In genomic region chr12:101975167-101975600, GRCm38 (mm10) we compare ENCODE assay signal across 8 mouse cellular contexts. TPM values are rescaled to one million over a fixed set of nuclear protein-coding genes. Genes with fewer than 3 reads are reported as not detected.
DNase-seq lines count a peak whose midpoint lies in the region; ATAC-seq lines count a peak whose summit lies in the region.

No protein-coding gene starts in this region.

- H3K9ac ChIP-seq in kidney, embryonic 14.5 days (ENCODE audit: low read depth, low read length), result peak overlapping the region; percentile 92
- H3K9ac ChIP-seq in liver, embryonic 13.5 days, result peak overlapping the region; percentile 96
- H3K9ac ChIP-seq in stomach, embryonic 15.5 days, result peak overlapping the region; percentile 80; the same call in 1 of the 2 replicates

- no peaks in the 10 kb centered on the region for H3K9me3 ChIP-seq in kidney, embryonic 14.5 days (ENCODE audit: control insufficient read depth, low read length)
- H3K9me3 ChIP-seq in forebrain, embryonic 10.5 days, result no peaks in the 10 kb centered on the region
- H3K9me3 ChIP-seq in liver, embryonic 13.5 days (replicated peaks), result no peaks in the 10 kb centered on the region
- H3K9me3 ChIP-seq in stomach, embryonic 15.5 days, result no peaks in the 10 kb centered on the region

- peak overlapping the region; percentile 48 for H3K4me2 ChIP-seq in kidney, embryonic 14.5 days (replicated peaks; ENCODE audit: low read depth, low read length)
- peak overlapping the region; percentile 88 for H3K4me2 ChIP-seq in liver, embryonic 13.5 days
- peak overlapping the region; percentile 63 for H3K4me2 ChIP-seq in stomach, embryonic 15.5 days

- WGBS in kidney, embryonic 14.5 days, result under 1% methylated on average over 23 of the region's 23 CpGs
- WGBS in forebrain, embryonic 10.5 days, result under 1% methylated on average over 23 of the region's 23 CpGs
- 0% methylated on average over 23 of the region's 23 CpGs for WGBS in liver, embryonic 13.5 days (ENCODE audit: insufficient replicate concordance)
- WGBS in stomach, embryonic 15.5 days, result under 1% methylated on average over 23 of the region's 23 CpGs

- H3K4me3 ChIP-seq in kidney, embryonic 14.5 days (ENCODE audit: low read length), result peak overlapping the region; percentile 92
- H3K4me3 ChIP-seq in forebrain, embryonic 10.5 days, result peak overlapping the region; percentile 96
- H3K4me3 ChIP-seq in liver, embryonic 13.5 days (replicated peaks), result peak overlapping the region; percentile 93
- peak overlapping the region; percentile 92 for H3K4me3 ChIP-seq in stomach, embryonic 15.5 days (replicated peaks)

- no peak for DNase-seq in kidney, adult 8-10 months
- peak; percentile 43 for DNase-seq in MN1 (ENCODE audit: low spot score)
- no peak for DNase-seq in forebrain, embryonic 10.5 days (ENCODE audit: extremely low spot score, low spot score)
- DNase-seq in liver, embryonic 13.5 days, result no peak
- no peak for DNase-seq in thymus, postnatal 14 days
- DNase-seq in adrenal gland, postnatal 10 days, result no peak

- H3K27me3 ChIP-seq in kidney, embryonic 14.5 days (ENCODE audit: control insufficient read depth, insufficient read depth, low read length), result no peaks in the 10 kb centered on the region
- no peaks in the 10 kb centered on the region for H3K27me3 ChIP-seq in forebrain, embryonic 10.5 days (ENCODE audit: poor library complexity, severe bottlenecking)
- no peaks in the 10 kb centered on the region for H3K27me3 ChIP-seq in liver, embryonic 13.5 days
- H3K27me3 ChIP-seq in stomach, embryonic 15.5 days (replicated peaks), result no peaks in the 10 kb centered on the region

- peaks cover 16% of the 10 kb centered on the region for H3K4me1 ChIP-seq in kidney, embryonic 14.5 days (ENCODE audit: control insufficient read depth, insufficient read depth, low read length)
- peaks cover 21% of the 10 kb centered on the region for H3K4me1 ChIP-seq in forebrain, embryonic 10.5 days
- H3K4me1 ChIP-seq in liver, embryonic 13.5 days (replicated peaks), result peaks cover 63% of the 10 kb centered on the region
- peaks cover 12% of the 10 kb centered on the region for H3K4me1 ChIP-seq in stomach, embryonic 15.5 days

- no peaks in the 10 kb centered on the region; the same call in 1 of the 2 replicates for H3K36me3 ChIP-seq in kidney, embryonic 14.5 days (ENCODE audit: control insufficient read depth, insufficient read depth, low read length)
- H3K36me3 ChIP-seq in forebrain, embryonic 10.5 days (replicated peaks), result peaks cover 26% of the 10 kb centered on the region
- peaks cover 13% of the 10 kb centered on the region for H3K36me3 ChIP-seq in liver, embryonic 13.5 days
- no peaks in the 10 kb centered on the region for H3K36me3 ChIP-seq in stomach, embryonic 15.5 days

- H3K27ac ChIP-seq in kidney, embryonic 14.5 days (ENCODE audit: low read depth, low read length), result peak overlapping the region; percentile 84
- peak overlapping the region; percentile 99 for H3K27ac ChIP-seq in forebrain, embryonic 10.5 days
- H3K27ac ChIP-seq in liver, embryonic 13.5 days, result peak overlapping the region; percentile 89
- H3K27ac ChIP-seq in stomach, embryonic 15.5 days, result peak overlapping the region; percentile 94

- ATAC-seq in kidney, embryonic 14.5 days (ENCODE audit: low FRiP score, low TSS enrichment), result no peak
- peak; percentile 50 for ATAC-seq in liver, embryonic 13.5 days (ENCODE audit: low read depth)
- ATAC-seq in stomach, embryonic 15.5 days (ENCODE audit: insufficient read depth, low FRiP score, low read depth), result no peak

RNA-seq across cellular contexts. Expression of gene Cpsf2, which starts 0.6 kb away (rescaled TPM):
- 26.7 and 35.3 TPM in 2 replicates for polyA plus RNA-seq in kidney, embryonic 14.5 days (2014; fragmentation: Nextera tagmentation; extraction: Ambion mirVana)
- 43.6 and 44.8 TPM in 2 replicates for polyA plus RNA-seq in forebrain, embryonic 10.5 days (2016; fragmentation: Nextera tagmentation; extraction: Ambion mirVana)
- 24.7 and 28.5 TPM in 2 replicates for polyA plus RNA-seq in liver, embryonic 13.5 days (2015; fragmentation: Nextera tagmentation; extraction: Ambion mirVana)
- polyA plus RNA-seq in stomach, embryonic 15.5 days (2015; fragmentation: Nextera tagmentation; extraction: Ambion mirVana), result 24.4 and 25.4 TPM in 2 replicates
- 10 to 100 TPM; 27.3 to 28.0 TPM for total RNA-seq in adrenal gland, postnatal 10 days (2021)

RNA-seq across cellular contexts. Expression of gene Atxn3, which starts 17.1 kb away (rescaled TPM):
- polyA plus RNA-seq in kidney, embryonic 14.5 days (2014; fragmentation: Nextera tagmentation; extraction: Ambion mirVana), result 18.2 and 19.4 TPM in 2 replicates
- 11.0 and 14.0 TPM in 2 replicates for polyA plus RNA-seq in forebrain, embryonic 10.5 days (2016; fragmentation: Nextera tagmentation; extraction: Ambion mirVana)
- polyA plus RNA-seq in liver, embryonic 13.5 days (2015; fragmentation: Nextera tagmentation; extraction: Ambion mirVana), result 10.5 and 16.8 TPM in 2 replicates
- polyA plus RNA-seq in stomach, embryonic 15.5 days (2015; fragmentation: Nextera tagmentation; extraction: Ambion mirVana), result 11.8 and 14.6 TPM in 2 replicates
- 10 to 100 TPM; 16.4 to 17.2 TPM for total RNA-seq in adrenal gland, postnatal 10 days (2021)
